Mouse (Mus musculus) bone marrow macrophage, adult 2 months (primary cell): ENCODE measurements around the gene Cacng7. TPM values are rescaled to one million over a fixed set of nuclear protein-coding genes. Genes with fewer than 3 reads are reported as not detected.

Experiments
- H3K27ac ChIP-seq: 2 replicates; pipeline ENCODE4 v1.5.1; 2012; ENCODE audit warnings: low read depth, low read length; ENCODE audit not compliant: insufficient read depth
- H3K4me1 ChIP-seq: 2 replicates; pipeline ENCODE4 v1.6.1; 2012; ENCODE audit warnings: low read length; ENCODE audit not compliant: control insufficient read depth, insufficient read depth
- H3K4me3 ChIP-seq: 2 replicates; pipeline ENCODE4 v1.5.1; 2012; ENCODE audit warnings: mild to moderate bottlenecking, low read length, moderate library complexity; ENCODE audit not compliant: insufficient read depth
- CTCF ChIP-seq: IDR thresholded peaks from 2 replicates; pipeline ENCODE4 v1.5.1; 2012; ENCODE audit warnings: low read depth, mild to moderate bottlenecking, low read length, moderate library complexity
- POLR2A ChIP-seq: IDR thresholded peaks from 2 replicates; pipeline ENCODE4 v1.6.1; 2012; ENCODE audit warnings: mild to moderate bottlenecking, low read depth, low read length, borderline replicate concordance
- polyA plus RNA-seq: library from polyadenylated mRNA; stranded (reverse); fragments of >200 nt; gene quantifications from 2 replicates; pipeline ENCODE4 v1.2.4, GENCODE M21; 2012; ENCODE audit not compliant: missing spikeins, insufficient read depth, insufficient read length

The Cacng7 gene
- polyA plus RNA-seq, 1 experiment = not detected

- no peak for TF ChIP-seq POLR2A
- TF ChIP-seq CTCF = no peak
- Histone ChIP-seq H3K4me1 (peaks cover 16% of the 10 kb centered on the region), H3K4me3 (no peak overlapping the region), H3K27ac (peak overlapping the region; percentile 50; the same call in 1 of the 2 replicates)
Measured at GRCm38 (mm10) chr7:3399937-3400336, 67.2 kb downstream of the Cacng7 start.

GRCm38 (mm10) chr7:3409729-3410520 lies 77.2 kb downstream of the Cacng7 start:
- TF ChIP-seq CTCF = no peak
- no peak for TF ChIP-seq POLR2A
- Histone ChIP-seq H3K4me3 (no peak overlapping the region), H3K27ac (no peak overlapping the region), H3K4me1 (peaks cover 31% of the 10 kb centered on the region)

GRCm38 (mm10) chr7:3411160-3411941 lies 78.6 kb downstream of the Cacng7 start:
- Histone ChIP-seq H3K27ac (no peak overlapping the region), H3K4me1 (peaks cover 31% of the 10 kb centered on the region), H3K4me3 (peak overlapping the region; percentile 60)
- TF ChIP-seq CTCF (no peak), POLR2A (no peak)

GRCm38 (mm10) chr7:3412036-3412435 lies 79.3 kb downstream of the Cacng7 start:
- no peak overlapping the region for H3K27ac ChIP-seq
- TF ChIP-seq POLR2A (no peak), CTCF (peak; percentile 50; the same call in 1 of the 2 replicates)
- H3K4me3 ChIP-seq = peak overlapping the region; percentile 60
- peaks cover 31% of the 10 kb centered on the region for H3K4me1 ChIP-seq

GRCm38 (mm10) chr7:3414888-3415287 lies 82.1 kb downstream of the Cacng7 start:
- Histone ChIP-seq H3K27ac (no peak overlapping the region), H3K4me3 (peak overlapping the region; percentile 61), H3K4me1 (peaks cover 27% of the 10 kb centered on the region)
- TF ChIP-seq POLR2A = no peak
- no peak for TF ChIP-seq CTCF

- Histone ChIP-seq H3K4me3 (peak overlapping the region; percentile 61), H3K27ac (no peak overlapping the region), H3K4me1 (peaks cover 22% of the 10 kb centered on the region)
- no peak for TF ChIP-seq CTCF
- TF ChIP-seq POLR2A = no peak
Measured at GRCm38 (mm10) chr7:3415378-3415777, 82.6 kb downstream of the Cacng7 start.

Other genes starting within 250 kb of the Cacng7 start
- gene AU018091, start 163.8 kb upstream of the Cacng7 start, polyA plus RNA-seq = not detected in 2 replicates
- not detected in 2 replicates for gene Nlrp12, start 83.2 kb upstream of the Cacng7 start, polyA plus RNA-seq
- 256 and 280 TPM in 2 replicates for gene Myadm, start 43.9 kb upstream of the Cacng7 start, polyA plus RNA-seq
- gene Prkcg, start 43.8 kb upstream of the Cacng7 start, polyA plus RNA-seq = 1.6 and 4.7 TPM in 2 replicates
- gene Cacng8, start 57.7 kb downstream of the Cacng7 start, polyA plus RNA-seq = 0.40 and 0.77 TPM in 2 replicates
- gene Cacng6, start 91.2 kb downstream of the Cacng7 start, polyA plus RNA-seq = not detected in 2 replicates
- 1.2 TPM in 1 of 2 replicates, not detected in the other for gene Tarm1, start 169.7 kb downstream of the Cacng7 start, polyA plus RNA-seq